Mouse (Mus musculus) C2C12 (cell line): ENCODE data around the gene Myo10. TPM values are rescaled to one million over a fixed set of nuclear protein-coding genes. Genes with fewer than 3 reads are reported as not detected.
A peak's percentile ranks its signal among the peaks of the same experiment; 100 is the strongest.

ENCODE experiments used
- H3K27me3 ChIP-seq: one replicate; pipeline ENCODE4 v1.6.1; 2011; ENCODE audit not compliant: control insufficient read depth, insufficient read depth, insufficient read length
- H3K36me3 ChIP-seq: one replicate; pipeline ENCODE4 v1.6.1; 2011; ENCODE audit not compliant: control insufficient read depth, insufficient read depth
- H3K4me3 ChIP-seq: one replicate; pipeline ENCODE4 v1.5.1; 2011; ENCODE audit warnings: mild to moderate bottlenecking, control low read depth; ENCODE audit not compliant: poor library complexity, insufficient read depth, severe bottlenecking
- H3K79me2 ChIP-seq: one replicate; pipeline ENCODE4 v1.6.1; 2011; ENCODE audit not compliant: control insufficient read depth, insufficient read depth
- H3K79me3 ChIP-seq: one replicate; pipeline ENCODE4 v1.6.1; 2011; ENCODE audit warnings: low read depth, control low read depth
- H3ac ChIP-seq: one replicate; pipeline ENCODE3; 2011; ENCODE audit warnings: low read depth; ENCODE audit not compliant: control insufficient read depth, insufficient read length
- CEBPB ChIP-seq: IDR thresholded peaks from one replicate; pipeline ENCODE4 v1.6.1; 2011; ENCODE audit warnings: low read depth, mild to moderate bottlenecking, control low read depth, moderate library complexity
- CTCF ChIP-seq: IDR thresholded peaks from one replicate; pipeline ENCODE4 v1.5.1; 2011; ENCODE audit not compliant: control insufficient read depth, insufficient read depth, insufficient read length
- FOSL1 ChIP-seq: IDR thresholded peaks from one replicate; pipeline ENCODE4 v1.8.0; 2011; ENCODE audit warnings: mild to moderate bottlenecking, low read length; ENCODE audit not compliant: poor library complexity, insufficient read depth, severe bottlenecking
- MAX ChIP-seq: IDR thresholded peaks from one replicate; pipeline ENCODE4 v1.6.1; 2011; ENCODE audit warnings: mild to moderate bottlenecking, control low read depth
- MYOD1 ChIP-seq: IDR thresholded peaks from one replicate; pipeline ENCODE4 v1.6.1; 2011; ENCODE audit warnings: low read depth; ENCODE audit not compliant: control insufficient read depth, insufficient read length
- MYOG ChIP-seq: IDR thresholded peaks from one replicate; pipeline ENCODE4 v1.6.1; 2011; ENCODE audit not compliant: control insufficient read depth, insufficient read length; ENCODE audit errors: extremely low read depth
- USF1 ChIP-seq: IDR thresholded peaks from one replicate; pipeline ENCODE4 v1.6.1; 2011; ENCODE audit warnings: low read depth, mild to moderate bottlenecking, control low read depth, moderate library complexity
- polyA plus RNA-seq: library from polyadenylated mRNA; unstranded; fragments of >200 nt; fragmentation: generic; extraction: Trizol; gene quantifications from one replicate; pipeline ENCODE4 v1.2.1, GENCODE M21; 2012; ENCODE audit warnings: missing spikeins

Myo10 gene
- polyA plus RNA-seq, 1 experiment: 89.8 TPM

- Histone ChIP-seq H3K79me2 (peaks cover 97% of the 10 kb centered on the region), H3K4me3 (no peak overlapping the region), H3K36me3 (peaks cover 60% of the 10 kb centered on the region), H3K27me3 (no peaks in the 10 kb centered on the region), H3K79me3 (peaks cover 88% of the 10 kb centered on the region), H3ac (no peak overlapping the region)
- no peak for TF ChIP-seq CTCF
- no peak for TF ChIP-seq FOSL1
- no peak for TF ChIP-seq MYOG
- no peak for TF ChIP-seq MYOD1
- no peak for TF ChIP-seq USF1
- TF ChIP-seq CEBPB: no peak
- TF ChIP-seq MAX: no peak
These were observed 4.7 kb downstream of the Myo10 start for GRCm38 (mm10) chr15:25627012-25627411.

DNA sequence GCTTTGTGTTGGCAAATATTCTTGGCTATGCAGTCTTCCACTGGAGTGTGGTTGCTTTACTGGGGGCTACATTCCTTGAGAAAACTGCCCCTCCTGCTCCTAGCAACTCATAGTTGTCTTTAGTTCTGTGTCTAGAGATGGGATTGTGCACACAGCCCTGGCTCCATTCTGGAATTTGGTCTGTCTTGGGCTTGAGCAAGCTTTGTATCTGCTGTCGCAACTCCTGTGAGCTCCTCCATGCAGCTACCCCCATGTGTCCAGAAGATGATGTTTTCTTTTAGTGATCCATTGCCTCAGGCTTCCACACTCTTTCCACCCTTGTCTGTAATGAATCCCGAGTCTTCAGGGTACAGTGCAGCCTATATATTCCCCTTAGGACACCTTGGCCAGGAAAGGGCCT lies 5.9 kb downstream of the Myo10 start:
- H3K79me2 ChIP-seq: peaks cover 100% of the 10 kb centered on the region
- H3K79me3 ChIP-seq: peaks cover 99% of the 10 kb centered on the region
- H3ac ChIP-seq: no peak overlapping the region
- no peaks in the 10 kb centered on the region for H3K27me3 ChIP-seq
- TF ChIP-seq CEBPB (peak; percentile 9), CTCF (no peak)
- no peak overlapping the region for H3K4me3 ChIP-seq
- H3K36me3 ChIP-seq: peaks cover 70% of the 10 kb centered on the region

DNA sequence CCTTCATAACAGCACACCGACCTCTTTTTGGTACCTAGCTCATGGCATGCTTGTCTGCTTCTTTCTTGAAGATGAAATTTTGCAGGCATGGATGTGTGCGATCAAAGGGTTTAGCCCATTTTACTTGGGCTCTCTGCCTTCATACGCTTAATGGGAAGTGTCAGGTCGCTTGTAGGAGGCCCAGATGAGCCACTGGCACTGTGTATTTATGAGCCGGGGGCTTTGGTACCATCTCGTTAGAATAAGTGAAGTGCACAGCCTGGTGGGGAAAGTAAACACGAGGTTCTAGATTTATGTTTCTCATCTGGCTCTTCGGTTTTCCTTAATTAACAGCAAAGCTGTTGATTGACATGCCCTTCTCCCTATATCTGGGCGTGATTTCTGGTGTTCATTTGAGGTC lies 8.4 kb downstream of the Myo10 start:
- Histone ChIP-seq H3K36me3 (peaks cover 62% of the 10 kb centered on the region), H3K4me3 (no peak overlapping the region), H3K79me3 (peaks cover 99% of the 10 kb centered on the region), H3K27me3 (no peaks in the 10 kb centered on the region), H3ac (no peak overlapping the region), H3K79me2 (peaks cover 100% of the 10 kb centered on the region)
- no peak for TF ChIP-seq FOSL1
- TF ChIP-seq MYOD1: no peak
- TF ChIP-seq CTCF: no peak
- no peak for TF ChIP-seq MAX
- TF ChIP-seq MYOG: no peak
- TF ChIP-seq CEBPB: no peak
- no peak for TF ChIP-seq USF1

- TF ChIP-seq CEBPB: peak; percentile 52
- TF ChIP-seq FOSL1: no peak
These were observed 9.0 kb downstream of the Myo10 start for GRCm38 (mm10) chr15:25631332-25631731.

GRCm38 (mm10) chr15:25632902-25633301 lies 10.6 kb downstream of the Myo10 start:
- Histone ChIP-seq H3K79me2 (peaks cover 100% of the 10 kb centered on the region), H3ac (no peak overlapping the region), H3K79me3 (peaks cover 96% of the 10 kb centered on the region), H3K36me3 (peaks cover 41% of the 10 kb centered on the region), H3K27me3 (no peaks in the 10 kb centered on the region), H3K4me3 (no peak overlapping the region)
- no peak for TF ChIP-seq CTCF
- no peak for TF ChIP-seq USF1
- TF ChIP-seq MYOG: no peak
- TF ChIP-seq CEBPB: no peak
- TF ChIP-seq MYOD1: no peak
- TF ChIP-seq FOSL1: no peak
- TF ChIP-seq MAX: no peak

More at GRCm38 (mm10) chr15:25631332-25631731, 9.0 kb downstream of the Myo10 start:
- no peak overlapping the region for H3K4me3 ChIP-seq
- H3ac ChIP-seq: no peak overlapping the region
- H3K79me2 ChIP-seq: peaks cover 100% of the 10 kb centered on the region
- H3K27me3 ChIP-seq: no peaks in the 10 kb centered on the region
- H3K79me3 ChIP-seq: peaks cover 99% of the 10 kb centered on the region
- peaks cover 57% of the 10 kb centered on the region for H3K36me3 ChIP-seq

GRCm38 (mm10) chr15:25633674-25634340 lies 11.5 kb downstream of the Myo10 start:
- Histone ChIP-seq H3K79me3 (peaks cover 95% of the 10 kb centered on the region), H3ac (no peak overlapping the region), H3K36me3 (peaks cover 35% of the 10 kb centered on the region), H3K27me3 (no peaks in the 10 kb centered on the region), H3K79me2 (peaks cover 100% of the 10 kb centered on the region), H3K4me3 (no peak overlapping the region)
- no peak for TF ChIP-seq CEBPB
- TF ChIP-seq USF1: no peak
